Mouse (Mus musculus) urinary bladder, postnatal 4 days (tissue): Measurements from ENCODE around the gene Mrpl42.
"Not testable (repeated sequence)": the region's sequence is repeated elsewhere in the genome, so short reads cannot be mapped to it uniquely, and the experiment has no call there.

Source experiments
- DNase-seq, 2 experiments: peaks; one replicate each; pipeline ENCODE4 v3.0.0; 2021 to 2022; ENCODE audit warnings: low spot score in 2 of 2

Gene Mrpl42

DNA sequence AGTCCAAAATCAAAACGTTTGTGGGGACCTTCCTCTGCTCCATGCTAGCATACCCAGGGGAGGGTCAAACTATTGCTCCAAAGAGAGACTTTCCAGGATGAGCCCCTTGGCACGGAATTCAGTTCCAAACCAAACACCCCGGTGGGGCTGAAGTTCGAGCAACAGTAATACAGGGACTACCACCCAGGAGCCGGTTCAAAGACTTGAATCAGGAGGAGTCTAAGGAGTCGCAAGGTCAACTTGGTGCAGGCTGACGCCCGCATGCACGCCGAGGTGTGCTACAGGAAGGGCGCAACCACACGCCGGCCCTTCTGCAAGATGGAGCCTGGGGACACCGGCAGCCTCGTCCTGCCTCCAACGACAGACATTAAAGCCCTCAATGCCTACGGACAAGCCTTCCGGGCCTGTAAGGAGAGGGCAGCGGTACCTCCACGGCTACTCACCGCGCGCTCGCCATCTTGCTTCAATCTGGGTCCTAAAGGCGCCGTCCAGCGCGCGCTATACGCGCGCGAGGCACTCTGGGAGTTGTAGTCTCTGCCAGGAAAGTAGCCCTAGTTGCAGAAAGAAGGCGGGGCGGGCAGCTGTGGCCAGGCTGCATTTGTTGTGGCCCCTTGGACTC lies at the start of gene Mrpl42:
Mrpl42 (minus strand) TSS at position 478 of the 619 bp plus-strand sequence.
- DNase-seq: peak; percentile 74 to 81

DNA sequence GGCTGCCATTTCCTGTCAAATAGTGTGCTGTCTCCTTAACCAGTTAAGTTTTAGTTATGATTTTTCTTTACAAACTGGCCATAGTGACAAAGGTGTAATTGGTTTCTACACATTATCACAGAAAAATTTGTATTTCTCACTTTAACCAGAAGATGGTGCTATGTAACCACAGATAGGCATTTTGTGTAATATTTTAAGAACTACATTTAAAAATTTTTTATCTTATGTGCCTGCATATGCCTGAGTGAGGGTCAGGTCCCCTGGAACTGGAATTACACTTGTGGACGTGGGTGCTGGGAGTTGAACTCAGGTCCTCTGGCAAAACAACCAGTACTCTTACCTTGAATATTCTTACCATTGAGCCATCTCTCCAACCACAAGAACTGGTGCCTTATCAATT lies 48.8 kb upstream of the Mrpl42 start:
- DNase-seq: no peak

DNA sequence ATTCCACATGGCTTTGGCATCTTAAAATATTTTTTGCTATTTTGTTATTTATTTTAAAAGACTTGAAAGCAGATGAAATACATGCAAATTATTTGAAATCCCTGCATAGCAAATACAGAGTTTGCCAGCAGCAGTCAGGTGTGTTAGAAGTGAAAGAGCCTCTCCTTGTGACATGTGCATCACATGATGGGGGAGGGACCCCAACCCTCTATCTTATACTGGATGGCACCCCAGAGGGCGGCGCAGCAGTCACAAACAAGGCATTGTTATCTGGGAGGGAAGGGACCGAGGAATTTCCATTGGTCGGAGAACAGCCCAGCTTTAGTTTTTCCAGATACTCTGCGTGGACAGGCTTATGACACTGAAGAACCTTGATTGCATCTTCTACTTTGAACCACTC lies 47.3 kb upstream of the Mrpl42 start:
- DNase-seq: not testable (repeated sequence)

DNA sequence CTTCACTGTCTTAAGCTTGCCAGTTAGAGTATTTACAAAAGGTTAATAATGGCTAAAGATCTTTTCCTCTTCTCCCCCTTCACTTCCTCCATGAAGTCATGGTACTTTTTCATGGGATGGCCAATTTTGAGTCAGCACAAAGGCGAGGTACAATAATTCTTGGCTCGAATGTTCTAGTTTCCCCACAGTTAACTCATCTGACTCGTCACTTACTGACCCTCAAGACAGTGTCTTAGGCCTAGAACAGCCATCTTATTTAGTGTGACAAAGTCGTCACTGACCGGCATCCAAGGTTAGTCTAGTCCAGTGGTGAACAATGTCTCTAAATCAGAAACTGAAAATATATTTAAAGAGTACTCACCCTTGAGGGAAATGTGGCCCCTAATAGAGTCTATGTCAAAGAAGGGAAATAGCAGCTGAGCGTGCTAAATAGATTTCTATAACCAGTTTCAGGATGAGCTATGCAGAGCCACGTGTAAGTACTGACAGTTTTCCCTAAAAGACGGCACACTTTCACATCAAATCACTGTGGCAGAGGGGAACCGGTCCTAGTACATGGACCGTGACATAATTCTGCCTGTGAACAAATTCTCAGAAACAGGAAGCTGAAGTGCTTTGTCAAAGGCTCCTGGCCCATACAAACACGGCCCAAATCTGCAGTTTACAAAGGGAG lies 46.5 kb upstream of the Mrpl42 start:
- DNase-seq: no peak

DNA sequence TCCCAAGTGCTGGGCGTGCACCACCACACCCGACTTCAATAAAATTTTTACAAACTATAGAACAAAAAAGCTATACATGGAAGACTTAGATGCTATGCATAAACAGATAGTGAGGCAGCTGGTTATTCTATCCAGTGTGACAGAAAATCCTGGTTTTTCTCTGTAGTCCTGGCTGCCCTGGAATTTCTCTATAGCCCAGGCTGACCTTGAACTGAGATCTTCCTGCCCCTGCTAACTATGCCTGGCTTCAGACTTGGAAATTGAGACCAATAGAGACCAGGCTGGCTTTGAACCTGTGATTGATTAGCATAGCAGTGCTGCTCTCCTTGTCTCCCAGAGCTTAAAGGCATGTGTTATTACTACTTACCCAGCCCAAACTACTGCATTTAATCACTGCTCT lies 44.4 kb upstream of the Mrpl42 start:
- DNase-seq: no peak

- DNase-seq: no peak
Observed at GRCm38 (mm10) chr10:95545051-95545450, 43.3 kb upstream of the Mrpl42 start.

GRCm38 (mm10) chr10:95544651-95545050 lies 42.9 kb upstream of the Mrpl42 start:
- DNase-seq: no peak

GRCm38 (mm10) chr10:95544004-95544403 lies 42.3 kb upstream of the Mrpl42 start:
- DNase-seq: no peak

DNA sequence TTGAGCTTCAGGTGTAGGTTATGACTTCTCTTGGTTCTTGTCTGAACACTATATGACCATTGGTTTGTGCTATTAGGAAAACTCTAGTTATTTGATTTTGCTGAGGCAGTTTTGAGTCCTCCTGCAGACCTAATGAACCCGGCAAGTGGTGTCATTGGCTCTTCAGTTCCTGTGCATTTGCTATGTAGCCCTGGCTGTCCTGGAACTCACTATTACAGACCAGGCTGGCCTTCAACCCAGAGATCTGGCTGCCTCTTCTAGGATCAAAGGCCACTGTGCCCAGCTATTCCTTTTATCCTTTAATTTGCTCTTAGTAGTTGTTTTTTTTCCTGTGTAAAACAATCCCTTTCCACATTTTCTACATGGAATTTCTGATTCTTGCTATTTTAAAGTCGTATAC lies 41.6 kb upstream of the Mrpl42 start:
- no peak for DNase-seq

DNA sequence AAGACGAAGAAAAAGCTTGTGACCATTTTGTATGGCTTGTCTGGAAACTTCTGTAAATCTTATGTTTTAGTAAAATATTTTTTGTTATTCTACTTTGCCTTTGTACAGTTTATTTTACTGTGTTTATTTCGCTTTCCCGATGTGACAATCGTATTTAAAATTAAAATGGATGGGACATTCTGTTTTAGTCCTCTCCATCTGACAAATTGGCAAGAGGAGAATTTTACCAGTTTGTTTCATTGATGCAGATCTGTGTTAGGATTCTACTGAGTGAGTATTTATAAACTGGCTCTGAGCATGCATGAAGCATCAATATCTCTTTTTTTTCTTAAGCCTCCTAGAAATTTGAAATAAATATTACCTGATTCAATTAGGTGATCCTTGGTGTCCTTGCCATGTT lies 41.2 kb upstream of the Mrpl42 start:
- DNase-seq: no peak

DNA sequence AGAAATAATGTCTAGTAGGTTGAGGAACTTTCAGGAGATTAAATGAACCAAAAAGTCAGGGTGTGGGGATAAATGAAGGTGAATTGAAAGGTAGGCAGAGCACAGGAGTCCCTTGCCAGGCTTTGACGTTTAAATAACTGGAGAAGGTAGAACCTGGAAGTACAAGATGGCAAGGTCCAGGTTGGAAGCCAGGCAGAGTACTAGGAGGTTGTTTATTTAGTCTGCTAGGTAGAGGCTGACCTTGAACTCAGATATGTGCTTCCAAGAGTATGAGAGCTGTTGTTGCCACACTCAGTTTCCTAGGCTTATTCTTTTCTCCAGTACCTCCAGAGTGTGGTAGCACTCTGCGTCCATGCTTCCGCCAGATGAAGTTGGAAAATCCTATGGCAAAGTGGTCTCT lies 38.1 kb upstream of the Mrpl42 start:
- no peak for DNase-seq

- no peak for DNase-seq
Observed at GRCm38 (mm10) chr10:95539260-95539659, 37.5 kb upstream of the Mrpl42 start.

DNA sequence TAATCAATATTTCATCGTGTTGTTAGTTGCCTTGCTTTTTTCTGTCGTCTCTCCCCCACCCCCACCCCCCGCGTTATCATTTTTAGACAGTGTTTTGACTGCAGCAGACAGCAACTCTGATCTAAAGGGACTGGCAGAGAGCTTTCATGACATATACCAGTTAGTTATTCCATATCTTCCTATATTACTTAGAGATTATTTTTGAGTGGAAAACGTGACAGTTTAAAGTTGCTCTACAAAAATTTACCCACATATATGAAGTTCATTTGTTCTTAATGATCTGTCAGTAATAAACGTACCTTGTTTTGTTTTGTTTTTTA lies 34.4 kb upstream of the Mrpl42 start:
- no peak for DNase-seq

DNA sequence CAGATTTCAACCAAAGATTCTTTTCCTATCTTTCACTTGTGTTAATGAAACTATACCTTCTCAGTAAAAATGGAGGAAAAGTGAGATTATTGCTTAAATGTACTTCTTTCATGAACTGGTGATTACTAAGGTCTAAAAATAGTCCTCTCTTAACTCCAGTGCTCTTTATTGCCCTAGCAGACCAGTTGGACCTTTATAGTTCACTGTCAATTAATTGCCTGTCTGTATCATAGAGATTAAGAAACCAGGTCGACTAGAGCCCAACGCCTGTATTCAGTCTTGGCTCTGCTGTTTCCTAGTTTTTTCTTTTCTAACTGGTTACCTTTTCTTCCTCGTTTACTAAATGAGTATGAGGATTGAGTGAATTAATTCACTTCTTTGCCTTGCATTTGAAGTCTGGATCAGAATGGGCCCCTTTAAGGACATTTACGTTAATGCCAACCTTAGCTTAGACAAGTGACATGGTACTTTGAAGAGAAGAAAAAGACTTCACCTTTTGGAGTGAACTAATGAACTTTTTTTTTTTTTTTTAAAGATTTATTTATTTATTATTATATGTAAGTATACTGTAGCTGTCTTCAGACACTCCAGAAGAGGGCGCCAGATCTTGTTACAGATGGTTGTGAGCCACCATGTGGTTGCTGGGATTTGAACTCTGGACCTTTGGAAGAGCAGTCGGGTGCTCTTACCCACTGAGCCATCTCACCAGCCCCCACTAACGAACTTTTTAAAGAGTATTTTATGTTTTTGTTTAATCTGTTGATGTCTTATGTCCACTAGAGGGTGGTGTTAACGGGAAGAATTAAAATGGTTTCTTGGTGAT lies 33.9 kb upstream of the Mrpl42 start:
- DNase-seq: no peak

DNA sequence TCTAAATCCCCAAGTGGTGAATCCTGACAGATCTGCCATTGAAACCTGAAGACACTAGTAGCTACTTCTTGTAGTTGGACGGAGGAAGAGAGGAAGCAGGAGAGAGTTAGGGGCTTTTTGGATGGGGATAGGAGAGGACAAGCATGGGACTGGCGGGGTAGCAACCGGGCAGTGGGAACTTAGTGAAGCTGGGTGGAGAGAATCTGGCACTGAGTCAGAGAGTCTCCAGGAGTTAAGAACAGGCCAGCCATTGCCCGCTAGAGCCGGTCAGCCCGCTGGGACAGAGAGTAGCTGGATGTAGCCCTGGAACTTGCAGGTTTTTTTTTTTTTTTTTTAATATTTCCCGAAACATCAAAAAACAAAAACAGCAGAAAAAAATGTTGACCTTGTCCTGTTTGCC lies 31.6 kb upstream of the Mrpl42 start:
- no peak for DNase-seq

- no peak for DNase-seq
Observed at GRCm38 (mm10) chr10:95532916-95533315, 31.2 kb upstream of the Mrpl42 start.

GRCm38 (mm10) chr10:95530551-95531121 lies 28.9 kb upstream of the Mrpl42 start:
- DNase-seq: no peak

GRCm38 (mm10) chr10:95526495-95527122 lies 24.9 kb upstream of the Mrpl42 start:
- DNase-seq: no peak

GRCm38 (mm10) chr10:95525871-95526270 lies 24.1 kb upstream of the Mrpl42 start:
- DNase-seq: no peak

DNA sequence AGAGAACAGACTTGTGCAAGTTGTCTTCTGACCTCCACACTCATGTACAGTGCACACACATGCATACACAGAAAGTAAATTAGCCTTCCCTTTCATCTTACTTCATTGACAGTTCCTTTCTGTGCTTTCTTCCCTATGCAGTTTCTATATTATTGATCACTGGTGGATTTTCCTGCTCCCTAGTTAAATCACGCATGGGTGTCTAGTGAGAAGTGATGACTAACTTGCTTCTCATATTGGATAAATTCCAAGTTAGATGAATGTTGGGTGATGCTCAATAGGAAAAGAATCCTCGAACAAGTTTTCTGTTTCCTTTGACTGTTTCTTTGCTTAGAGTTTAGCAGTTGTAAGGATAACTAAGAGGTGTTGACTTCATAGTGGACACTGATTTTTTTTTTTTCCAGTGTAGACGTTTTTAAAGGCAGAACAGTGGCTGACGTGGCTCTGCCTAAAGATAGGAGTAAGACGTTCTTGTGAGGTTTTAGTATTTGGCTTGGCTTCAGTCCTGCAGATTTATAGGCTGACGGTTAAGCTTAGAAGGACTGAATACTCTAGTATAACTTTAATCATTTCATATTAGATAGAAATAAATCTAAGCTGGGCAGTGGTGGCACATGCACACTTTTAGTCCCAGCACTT lies 23.4 kb upstream of the Mrpl42 start:
- no peak for DNase-seq

DNA sequence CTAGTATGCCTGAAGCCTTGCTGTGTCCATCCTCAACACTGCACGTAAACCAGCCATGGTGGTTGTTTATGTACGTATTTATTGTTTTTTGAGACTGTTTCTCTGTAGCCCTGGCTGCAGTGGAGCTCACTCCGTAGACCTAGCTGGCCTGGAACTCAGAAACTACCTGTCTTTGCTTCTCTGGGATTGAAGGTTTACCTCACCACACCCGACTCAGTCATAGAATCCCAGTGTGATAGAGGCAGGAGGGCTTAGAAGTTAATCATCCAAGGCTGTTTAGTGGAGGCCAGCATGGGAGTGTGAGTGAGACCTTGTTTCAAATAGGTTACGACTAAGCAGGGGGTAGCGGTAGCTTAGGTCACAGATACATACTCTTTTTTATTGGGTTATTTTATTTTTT lies 15.9 kb upstream of the Mrpl42 start:
- DNase-seq: no peak
